Mouse (Mus musculus) intestine, embryonic 16.5 days (tissue): ENCODE measurements around the gene Fank1. TPM values are rescaled to one million over a fixed set of nuclear protein-coding genes. Genes with fewer than 3 reads are reported as not detected.

Source experiments
- ATAC-seq: fragments of 200-750 bp; cut with Nextera tagmentation; 2 replicates; pipeline ENCODE4 v1.8.0; 2017; ENCODE audit warnings: moderate TSS enrichment, moderate library complexity
- H3K27ac ChIP-seq: fragments of 300-500 bp; sonication (generic); 2 replicates; pipeline ENCODE4 v1.5.1; 2014; ENCODE audit warnings: mild to moderate bottlenecking, low read length
- H3K27me3 ChIP-seq: fragments of 300-500 bp; sonication (generic); replicated peaks from 2 replicates; pipeline ENCODE4 v1.6.1; 2014; ENCODE audit warnings: low read length, control low read depth, mixed read lengths; ENCODE audit not compliant: control insufficient read depth, insufficient read depth
- H3K36me3 ChIP-seq: fragments of 300-500 bp; sonication (generic); 2 replicates; pipeline ENCODE4 v1.6.1; 2014; ENCODE audit warnings: low read length, control low read depth; ENCODE audit not compliant: control insufficient read depth, insufficient read depth
- H3K4me1 ChIP-seq: fragments of 300-500 bp; sonication (generic); 2 replicates; pipeline ENCODE4 v1.6.1; 2014; ENCODE audit warnings: low read length, control low read depth, mixed read lengths; ENCODE audit not compliant: control insufficient read depth, insufficient read depth
- H3K4me2 ChIP-seq: fragments of 300-500 bp; sonication (generic); 2 replicates; pipeline ENCODE4 v1.6.1; 2014; ENCODE audit warnings: low read depth, low read length, control low read depth
- H3K4me3 ChIP-seq: fragments of 300-500 bp; sonication (generic); 2 replicates; pipeline ENCODE4 v1.5.1; 2014; ENCODE audit warnings: mild to moderate bottlenecking, low read length
- H3K9ac ChIP-seq: fragments of 300-500 bp; sonication (generic); 2 replicates; pipeline ENCODE4 v1.6.1; 2014; ENCODE audit warnings: low read depth, low read length
- H3K9me3 ChIP-seq: fragments of 300-500 bp; sonication (generic); 2 replicates; pipeline ENCODE4 v1.6.1; 2016; ENCODE audit warnings: low read length, control low read depth; ENCODE audit not compliant: control insufficient read depth
- WGBS: fragments of 180-500 bp; shearing (Covaris S2); extraction: QIAGEN DNeasy Blood & Tissue Kit; methylation state at CpG from one replicate; pipeline ENCODE4 v1.1.7; 2014; 5-methylcytosine and 5-hydroxymethylcytosine counted together
- polyA plus RNA-seq: library from polyadenylated mRNA; unstranded; fragments of >200 nt; fragmentation: Nextera tagmentation; extraction: Ambion mirVana; gene quantifications from 2 replicates; pipeline ENCODE4 v1.2.1, GENCODE M21; 2015

The Fank1 gene
- polyA plus RNA-seq, 1 experiment from 2014 or later = 0.54 TPM

DNA sequence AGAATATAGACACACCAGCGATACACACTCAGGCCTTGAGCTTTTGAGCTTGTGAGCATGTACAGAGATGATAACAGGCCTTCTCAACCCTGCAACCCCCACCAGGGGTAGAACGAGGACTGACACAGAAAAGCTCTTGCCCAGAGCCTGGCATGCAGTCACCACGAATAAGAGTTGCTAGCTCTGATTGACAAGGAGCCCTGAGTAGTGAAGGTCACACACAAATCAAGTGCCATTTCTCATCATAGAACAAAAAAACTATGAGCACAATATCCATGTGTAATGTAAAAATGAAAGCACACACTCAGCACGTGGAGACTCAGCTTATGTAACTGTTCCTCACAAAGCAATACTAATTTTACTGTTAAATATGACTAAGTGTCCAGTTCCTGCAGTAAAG, 115.1 kb downstream of the Fank1 start:
- Histone ChIP-seq H3K4me1 (no peaks in the 10 kb centered on the region), H3K27me3 (no peaks in the 10 kb centered on the region), H3K9ac (no peak overlapping the region), H3K36me3 (no peaks in the 10 kb centered on the region), H3K4me3 (no peak overlapping the region), H3K4me2 (no peak overlapping the region), H3K27ac (no peak overlapping the region), H3K9me3 (no peaks in the 10 kb centered on the region)
- ATAC-seq = no peak
- WGBS = 72% methylated on average over 4 of the region's 4 CpGs

DNA sequence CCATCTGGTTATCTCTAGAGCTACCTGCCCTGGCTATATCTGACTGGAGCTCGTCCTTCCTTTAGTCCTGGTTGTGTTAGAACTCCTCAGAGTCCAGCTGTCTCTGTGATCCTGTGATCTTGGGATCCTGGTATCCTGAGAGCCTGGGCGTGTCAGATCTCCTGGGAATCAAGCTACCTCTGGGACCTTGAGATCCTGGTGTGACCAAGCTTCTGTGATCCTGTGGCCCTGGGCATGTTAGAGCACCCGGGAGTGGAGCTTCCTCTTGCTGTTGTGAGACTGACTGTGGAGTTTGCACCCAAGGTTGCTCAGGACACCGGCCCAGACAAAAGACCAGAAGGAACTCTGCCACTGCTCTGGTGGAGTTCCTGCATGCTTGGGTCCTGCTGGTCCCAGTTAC, 122.7 kb downstream of the Fank1 start:
- no peak for ATAC-seq
- 87% methylated on average over 4 of the region's 4 CpGs for WGBS
- H3K4me3 ChIP-seq = no peak overlapping the region
- no peaks in the 10 kb centered on the region for H3K27me3 ChIP-seq
- H3K4me1 ChIP-seq = no peaks in the 10 kb centered on the region
- no peak overlapping the region for H3K9ac ChIP-seq
- no peaks in the 10 kb centered on the region for H3K36me3 ChIP-seq
- H3K4me2 ChIP-seq = no peak overlapping the region
- no peaks in the 10 kb centered on the region for H3K9me3 ChIP-seq
- no peak overlapping the region for H3K27ac ChIP-seq

DNA sequence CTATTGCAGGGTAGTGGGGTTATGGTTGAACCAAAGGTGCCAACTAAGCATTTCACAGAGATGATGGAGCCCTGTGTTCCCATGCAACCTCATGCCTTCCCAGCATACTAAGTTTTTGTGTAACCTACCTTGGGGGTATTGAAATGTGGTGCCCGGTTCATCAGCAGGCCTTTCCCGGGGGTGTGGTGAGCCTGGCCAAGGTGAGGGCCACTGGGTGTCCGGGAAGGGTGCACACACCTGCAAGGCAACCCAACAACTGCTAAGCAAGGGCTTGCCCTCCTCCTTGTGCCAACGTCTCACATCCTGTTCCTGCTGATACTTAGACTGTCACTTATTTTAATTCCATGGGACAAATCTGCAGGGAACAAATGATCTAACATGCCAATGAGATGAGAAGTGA, 132.3 kb downstream of the Fank1 start:
- Histone ChIP-seq H3K9ac (no peak overlapping the region), H3K36me3 (no peaks in the 10 kb centered on the region), H3K9me3 (no peaks in the 10 kb centered on the region), H3K4me3 (no peak overlapping the region), H3K4me1 (no peaks in the 10 kb centered on the region), H3K27me3 (no peaks in the 10 kb centered on the region), H3K27ac (no peak overlapping the region), H3K4me2 (no peak overlapping the region)
- WGBS = 83% methylated on average over 4 of the region's 4 CpGs
- ATAC-seq = no peak

DNA sequence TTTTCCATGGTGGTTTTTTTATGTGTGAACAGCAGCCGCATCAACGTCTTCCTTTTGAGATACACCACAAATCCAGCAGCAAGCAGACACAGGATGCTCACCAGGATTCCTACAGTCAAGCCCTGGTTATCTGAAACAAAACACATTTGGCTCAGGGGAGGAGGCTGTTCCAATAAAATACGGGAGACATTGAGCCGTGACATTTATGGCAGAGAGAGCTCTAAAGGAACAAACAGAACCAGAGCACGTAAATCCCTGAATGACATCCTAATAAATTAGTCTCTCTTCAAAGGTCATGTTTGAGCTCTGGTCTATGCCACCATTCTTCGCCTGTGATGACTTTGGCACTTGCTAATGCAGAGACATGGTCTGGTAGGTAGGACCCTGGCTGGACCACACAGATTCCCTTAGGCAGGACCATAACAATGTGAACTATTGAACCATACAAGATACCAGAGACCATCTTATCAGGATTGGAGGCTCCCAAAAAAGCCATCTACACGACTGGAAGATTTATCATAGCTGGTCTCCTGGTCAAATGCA, 133.2 kb downstream of the Fank1 start:
- Histone ChIP-seq H3K9me3 (no peaks in the 10 kb centered on the region), H3K4me2 (no peak overlapping the region), H3K27me3 (no peaks in the 10 kb centered on the region), H3K36me3 (no peaks in the 10 kb centered on the region), H3K27ac (no peak overlapping the region), H3K4me3 (no peak overlapping the region), H3K9ac (no peak overlapping the region), H3K4me1 (no peaks in the 10 kb centered on the region)
- ATAC-seq = no peak
- 36% methylated on average over 7 of the region's 7 CpGs for whole genome bisulfite sequencing

DNA sequence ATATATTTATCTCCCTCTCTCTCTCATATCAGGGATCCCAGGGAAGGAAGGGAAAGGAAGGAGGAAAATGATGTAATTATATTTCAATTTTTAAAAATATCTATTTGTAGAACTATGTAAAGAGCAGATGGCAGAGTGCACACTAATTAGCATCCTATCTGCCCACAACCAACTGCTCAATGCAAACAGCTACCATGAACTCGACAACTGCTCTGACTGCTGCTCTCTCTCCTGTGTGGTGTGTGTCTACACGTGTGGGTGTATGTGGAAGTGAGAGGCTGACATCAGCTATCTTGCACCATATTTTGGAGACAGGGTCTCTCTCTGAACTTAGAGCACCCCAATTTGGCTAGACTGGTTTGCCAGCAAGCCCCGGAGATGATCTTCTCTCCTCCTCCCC, 135.2 kb downstream of the Fank1 start:
- Histone ChIP-seq H3K9me3 (no peaks in the 10 kb centered on the region), H3K36me3 (no peaks in the 10 kb centered on the region), H3K4me1 (no peaks in the 10 kb centered on the region), H3K27me3 (no peaks in the 10 kb centered on the region), H3K4me3 (no peak overlapping the region), H3K4me2 (no peak overlapping the region), H3K9ac (no peak overlapping the region), H3K27ac (no peak overlapping the region)
- no peak for ATAC-seq
- WGBS = 83% methylated on average over 3 of the region's 3 CpGs

- Histone ChIP-seq H3K27me3 (no peaks in the 10 kb centered on the region), H3K9ac (no peak overlapping the region), H3K36me3 (no peaks in the 10 kb centered on the region), H3K4me2 (no peak overlapping the region), H3K27ac (no peak overlapping the region), H3K4me3 (no peak overlapping the region), H3K9me3 (no peaks in the 10 kb centered on the region), H3K4me1 (no peaks in the 10 kb centered on the region)
- 80% methylated on average over 9 of the region's 9 CpGs for WGBS
- ATAC-seq = no peak
Measured at GRCm38 (mm10) chr7:133916230-133916629, 139.6 kb downstream of the Fank1 start.

GRCm38 (mm10) chr7:133919306-133919705, 142.6 kb downstream of the Fank1 start:
- Histone ChIP-seq H3K9ac (no peak overlapping the region), H3K27me3 (no peaks in the 10 kb centered on the region), H3K36me3 (no peaks in the 10 kb centered on the region), H3K27ac (no peak overlapping the region), H3K4me2 (no peak overlapping the region), H3K9me3 (no peaks in the 10 kb centered on the region), H3K4me1 (peaks cover 8% of the 10 kb centered on the region; the same call in 1 of the 2 replicates), H3K4me3 (no peak overlapping the region)
- WGBS = 67% methylated on average over 5 of the region's 5 CpGs
- ATAC-seq = no peak

GRCm38 (mm10) chr7:133919918-133920317, 143.3 kb downstream of the Fank1 start:
- no peak for ATAC-seq
- Histone ChIP-seq H3K36me3 (no peaks in the 10 kb centered on the region), H3K4me3 (no peak overlapping the region), H3K27ac (no peak overlapping the region), H3K9me3 (no peaks in the 10 kb centered on the region), H3K4me1 (peaks cover 11% of the 10 kb centered on the region), H3K4me2 (no peak overlapping the region), H3K9ac (no peak overlapping the region), H3K27me3 (no peaks in the 10 kb centered on the region)
- WGBS = 80% methylated on average over 5 of the region's 5 CpGs

GRCm38 (mm10) chr7:133920724-133921123, 144.1 kb downstream of the Fank1 start:
- Histone ChIP-seq H3K27ac (no peak overlapping the region), H3K27me3 (no peaks in the 10 kb centered on the region)
- no peak for ATAC-seq

DNA sequence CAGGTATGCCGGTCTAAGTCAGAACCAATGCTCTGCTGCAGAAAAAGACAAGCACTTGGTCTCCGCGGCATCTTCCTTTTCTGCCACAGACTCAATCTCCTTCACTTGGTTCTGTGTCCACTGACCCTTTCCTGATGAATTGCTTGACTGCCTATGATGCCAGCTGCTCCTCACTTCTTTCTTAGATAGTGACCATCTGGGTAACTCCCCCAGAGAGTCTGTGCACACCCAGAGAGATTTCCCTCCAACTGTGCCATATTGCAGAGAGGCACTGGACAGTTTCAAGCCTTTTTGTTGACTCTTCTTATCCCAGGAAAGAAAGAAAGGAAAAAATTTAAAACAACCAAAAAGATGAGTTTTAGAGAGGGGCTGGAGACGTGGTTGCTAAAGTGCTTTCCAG, 144.6 kb downstream of the Fank1 start:
- 91% methylated on average over 4 of the region's 4 CpGs for WGBS
- Histone ChIP-seq H3K27me3 (no peaks in the 10 kb centered on the region), H3K4me3 (no peak overlapping the region), H3K9ac (no peak overlapping the region), H3K36me3 (no peaks in the 10 kb centered on the region), H3K4me2 (no peak overlapping the region), H3K9me3 (no peaks in the 10 kb centered on the region), H3K4me1 (peaks cover 11% of the 10 kb centered on the region), H3K27ac (no peak overlapping the region)
- no peak for ATAC-seq

More at GRCm38 (mm10) chr7:133920724-133921123, 144.1 kb downstream of the Fank1 start:
- Histone ChIP-seq H3K4me1 (peaks cover 11% of the 10 kb centered on the region), H3K4me3 (no peak overlapping the region), H3K36me3 (no peaks in the 10 kb centered on the region), H3K4me2 (no peak overlapping the region), H3K9me3 (no peaks in the 10 kb centered on the region), H3K9ac (no peak overlapping the region)
- 71% methylated on average over 7 of the region's 7 CpGs for WGBS
